Mouse (Mus musculus) olfactory bulb, adult 2 months (tissue): ENCODE data around the gene Galm.

ENCODE experiments used
- CTCF ChIP-seq: fragments of 200-500 bp; IDR thresholded peaks from 2 replicates; pipeline ENCODE4 v1.5.1; 2012; ENCODE audit warnings: low read depth, mild to moderate bottlenecking, low read length, moderate library complexity; ENCODE audit not compliant: insufficient read depth
- POLR2A ChIP-seq: fragments of 200-500 bp; IDR thresholded peaks from 2 replicates; pipeline ENCODE4 v1.6.1; 2012; ENCODE audit warnings: mild to moderate bottlenecking, low read depth, low read length, moderate library complexity; ENCODE audit not compliant: insufficient read depth

DNA sequence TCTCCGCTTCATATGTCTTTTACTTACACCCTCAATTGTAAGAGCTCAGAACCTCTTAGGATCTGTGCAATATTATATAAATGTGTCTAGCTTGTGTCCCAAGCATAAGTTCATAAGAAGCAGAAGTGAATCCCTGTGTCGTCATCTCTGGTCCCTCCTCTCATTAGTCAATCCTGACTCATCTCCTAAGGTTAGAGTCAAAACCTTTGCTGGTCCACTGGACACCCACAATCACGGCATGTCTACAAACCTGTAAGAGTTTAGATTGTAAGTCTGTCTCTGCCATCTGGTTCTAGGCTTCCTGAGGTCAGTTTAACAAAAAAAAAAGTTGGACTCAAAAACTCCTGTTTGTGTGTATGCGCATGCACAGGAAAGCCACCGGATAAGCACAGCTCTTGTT, 45.5 kb downstream of the Galm start:
- TF ChIP-seq POLR2A (no peak), CTCF (no peak)
